Mouse (Mus musculus) hindbrain, embryonic 13.5 days (tissue): ENCODE results near the gene Dhx8. TPM values are rescaled to one million over a fixed set of nuclear protein-coding genes. Genes with fewer than 3 reads are reported as not detected.

Experiments used
- ATAC-seq: fragments of 200-750 bp; cut with Nextera tagmentation; 2 replicates; pipeline ENCODE4 v1.8.0; 2017; ENCODE audit warnings: moderate TSS enrichment; ENCODE audit not compliant: low FRiP score
- H3K27ac ChIP-seq: fragments of 300-500 bp; sonication (generic); 2 replicates; pipeline ENCODE4 v1.5.1; 2015; ENCODE audit warnings: inconsistent platforms, mild to moderate bottlenecking, moderate library complexity
- H3K27me3 ChIP-seq: fragments of 300-500 bp; sonication (generic); 2 replicates; pipeline ENCODE4 v1.6.1; 2015; ENCODE audit warnings: mild to moderate bottlenecking, inconsistent platforms
- H3K36me3 ChIP-seq: fragments of 300-500 bp; sonication (generic); 2 replicates; pipeline ENCODE4 v1.6.1; 2015; ENCODE audit warnings: mild to moderate bottlenecking, inconsistent platforms
- H3K4me1 ChIP-seq: fragments of 300-500 bp; sonication (generic); replicated peaks from 2 replicates; pipeline ENCODE4 v1.6.1; 2015; ENCODE audit warnings: inconsistent platforms
- H3K4me2 ChIP-seq: fragments of 300-500 bp; sonication (generic); 2 replicates; pipeline ENCODE4 v1.6.1; 2015; ENCODE audit warnings: inconsistent platforms, mild to moderate bottlenecking, moderate library complexity
- H3K4me3 ChIP-seq: fragments of 300-500 bp; sonication (generic); 2 replicates; pipeline ENCODE4 v1.5.1; 2015; ENCODE audit warnings: mild to moderate bottlenecking, inconsistent platforms
- H3K9ac ChIP-seq: fragments of 300-500 bp; sonication (generic); 2 replicates; pipeline ENCODE4 v1.6.1; 2015; ENCODE audit warnings: mild to moderate bottlenecking, inconsistent platforms
- H3K9me3 ChIP-seq: fragments of 300-500 bp; sonication (generic); 2 replicates; pipeline ENCODE4 v1.6.1; 2016; ENCODE audit warnings: inconsistent platforms
- WGBS: fragments of 180-500 bp; shearing (Covaris S2); methylation state at CpG from one replicate; pipeline ENCODE4 v1.1.7; 2015; 5-methylcytosine and 5-hydroxymethylcytosine counted together
- polyA plus RNA-seq: library from polyadenylated mRNA; unstranded; fragments of >200 nt; fragmentation: Nextera tagmentation; extraction: Ambion mirVana; gene quantifications from 2 replicates; pipeline ENCODE4 v1.2.1, GENCODE M21; 2015

The Dhx8 gene
- polyA plus RNA-seq, result 35.1 and 39.7 TPM in 2 replicates

GRCm38 (mm10) chr11:101732518-101733440, at the start of gene Dhx8:
Dhx8 (plus strand) TSS chr11:101732919.
- ATAC-seq, result peak; percentile 98

GRCm38 (mm10) chr11:101687351-101688301, 45.1 kb upstream of the Dhx8 start:
- Histone ChIP-seq H3K4me1 (peaks cover 31% of the 10 kb centered on the region), H3K9me3 (no peaks in the 10 kb centered on the region), H3K36me3 (no peaks in the 10 kb centered on the region), H3K9ac (no peak overlapping the region), H3K4me3 (no peak overlapping the region), H3K27ac (peak overlapping the region; percentile 66), H3K27me3 (no peaks in the 10 kb centered on the region), H3K4me2 (0 out of 2 replicates have a peak overlapping the region, but pooled peaks have one; percentile 10)
- ATAC-seq, result no peak
- WGBS, result 61% methylated on average over 13 of the region's 13 CpGs

More at GRCm38 (mm10) chr11:101732518-101733440, at the start of gene Dhx8:
- Histone ChIP-seq H3K27me3 (no peaks in the 10 kb centered on the region), H3K9ac (peak within 1 kb of the TSS; percentile 91), H3K36me3 (peaks cover 29% of the 10 kb centered on the region), H3K4me3 (peak within 1 kb of the TSS; percentile 64), H3K4me1 (peaks cover 12% of the 10 kb centered on the region), H3K27ac (peak within 1 kb of the TSS; percentile 77), H3K9me3 (no peaks in the 10 kb centered on the region), H3K4me2 (peak within 1 kb of the TSS; percentile 86)
- under 1% methylated on average over 51 of the region's 51 CpGs for WGBS

- no peak for ATAC-seq
- no peaks in the 10 kb centered on the region for H3K36me3 ChIP-seq
- H3K4me3 ChIP-seq, result no peak overlapping the region
- no peaks in the 10 kb centered on the region for H3K27me3 ChIP-seq
- peaks cover 31% of the 10 kb centered on the region for H3K4me1 ChIP-seq
- no peak overlapping the region for H3K9ac ChIP-seq
- H3K4me2 ChIP-seq, result no peak overlapping the region
- H3K27ac ChIP-seq, result peak overlapping the region; percentile 49; the same call in 1 of the 2 replicates
- H3K9me3 ChIP-seq, result no peaks in the 10 kb centered on the region
- 32% methylated on average over 10 of the region's 10 CpGs for WGBS
Measured at GRCm38 (mm10) chr11:101689701-101690113, 43.0 kb upstream of the Dhx8 start.

- Histone ChIP-seq H3K27ac (no peak overlapping the region), H3K4me1 (peaks cover 35% of the 10 kb centered on the region), H3K4me3 (no peak overlapping the region), H3K4me2 (no peak overlapping the region), H3K9me3 (no peaks in the 10 kb centered on the region), H3K27me3 (no peaks in the 10 kb centered on the region), H3K36me3 (no peaks in the 10 kb centered on the region), H3K9ac (no peak overlapping the region)
- ATAC-seq, result no peak
- WGBS, result 63% methylated on average over 5 of the region's 5 CpGs
Measured at GRCm38 (mm10) chr11:101690326-101690725, 42.4 kb upstream of the Dhx8 start.

- Histone ChIP-seq H3K27ac (peak overlapping the region; percentile 90), H3K9me3 (peaks cover 3% of the 10 kb centered on the region; the same call in 1 of the 2 replicates), H3K9ac (peak overlapping the region; percentile 60), H3K4me2 (peak overlapping the region; percentile 56), H3K4me1 (peaks cover 34% of the 10 kb centered on the region), H3K4me3 (peak overlapping the region; percentile 30), H3K36me3 (no peaks in the 10 kb centered on the region), H3K27me3 (no peaks in the 10 kb centered on the region)
- peak; percentile 66; the same call in 1 of the 2 replicates for ATAC-seq
- under 1% methylated on average over 20 of the region's 20 CpGs for WGBS
Measured at GRCm38 (mm10) chr11:101695906-101696661, 36.6 kb upstream of the Dhx8 start.

GRCm38 (mm10) chr11:101697156-101697861, 35.4 kb upstream of the Dhx8 start:
- Histone ChIP-seq H3K4me1 (peaks cover 34% of the 10 kb centered on the region), H3K4me2 (no peak overlapping the region), H3K27me3 (no peaks in the 10 kb centered on the region), H3K4me3 (no peak overlapping the region), H3K27ac (peak overlapping the region; percentile 90), H3K9me3 (peaks cover 3% of the 10 kb centered on the region; the same call in 1 of the 2 replicates), H3K36me3 (no peaks in the 10 kb centered on the region), H3K9ac (no peak overlapping the region; the same call in 1 of the 2 replicates)
- 90% methylated on average over 9 of the region's 9 CpGs for WGBS
- ATAC-seq, result no peak

GRCm38 (mm10) chr11:101698114-101698513, 34.6 kb upstream of the Dhx8 start:
- Histone ChIP-seq H3K4me3 (no peak overlapping the region), H3K9ac (no peak overlapping the region), H3K27me3 (no peaks in the 10 kb centered on the region), H3K27ac (no peak overlapping the region), H3K9me3 (peaks cover 3% of the 10 kb centered on the region; the same call in 1 of the 2 replicates), H3K4me2 (no peak overlapping the region), H3K4me1 (peaks cover 34% of the 10 kb centered on the region), H3K36me3 (no peaks in the 10 kb centered on the region)
- no peak for ATAC-seq

- Histone ChIP-seq H3K9me3 (peaks cover 3% of the 10 kb centered on the region; the same call in 1 of the 2 replicates), H3K9ac (no peak overlapping the region), H3K4me1 (peaks cover 44% of the 10 kb centered on the region), H3K27me3 (no peaks in the 10 kb centered on the region), H3K27ac (no peak overlapping the region), H3K4me3 (no peak overlapping the region), H3K4me2 (no peak overlapping the region), H3K36me3 (no peaks in the 10 kb centered on the region)
- 92% methylated on average over 1 of the region's 1 CpGs for WGBS
- no peak for ATAC-seq
Measured at GRCm38 (mm10) chr11:101699556-101699955, 33.2 kb upstream of the Dhx8 start.

- 65% methylated on average over 7 of the region's 7 CpGs for WGBS
- ATAC-seq, result no peak
- no peak overlapping the region for H3K27ac ChIP-seq
Measured at GRCm38 (mm10) chr11:101699991-101700390, 32.7 kb upstream of the Dhx8 start.

GRCm38 (mm10) chr11:101700446-101700845, 32.3 kb upstream of the Dhx8 start:
- H3K4me3 ChIP-seq, result no peak overlapping the region
- H3K4me1 ChIP-seq, result peaks cover 39% of the 10 kb centered on the region
- H3K4me2 ChIP-seq, result no peak overlapping the region
- no peak for ATAC-seq
- peaks cover 3% of the 10 kb centered on the region; the same call in 1 of the 2 replicates for H3K9me3 ChIP-seq
- 47% methylated on average over 12 of the region's 12 CpGs for WGBS
- H3K9ac ChIP-seq, result no peak overlapping the region
- H3K27ac ChIP-seq, result no peak overlapping the region
- H3K36me3 ChIP-seq, result no peaks in the 10 kb centered on the region
- no peaks in the 10 kb centered on the region for H3K27me3 ChIP-seq

More at GRCm38 (mm10) chr11:101699991-101700390, 32.7 kb upstream of the Dhx8 start:
- H3K9me3 ChIP-seq, result peaks cover 3% of the 10 kb centered on the region; the same call in 1 of the 2 replicates
- H3K4me1 ChIP-seq, result peaks cover 43% of the 10 kb centered on the region
- no peaks in the 10 kb centered on the region for H3K36me3 ChIP-seq
- H3K4me2 ChIP-seq, result no peak overlapping the region
- H3K27me3 ChIP-seq, result no peaks in the 10 kb centered on the region
- H3K9ac ChIP-seq, result no peak overlapping the region
- no peak overlapping the region for H3K4me3 ChIP-seq

- no peak overlapping the region for H3K4me3 ChIP-seq
- 33% methylated on average over 5 of the region's 5 CpGs for WGBS
- H3K9ac ChIP-seq, result no peak overlapping the region
- H3K9me3 ChIP-seq, result no peaks in the 10 kb centered on the region
- no peak for ATAC-seq
- H3K27me3 ChIP-seq, result no peaks in the 10 kb centered on the region
- H3K4me2 ChIP-seq, result no peak overlapping the region
- H3K27ac ChIP-seq, result peak overlapping the region; percentile 70
- H3K36me3 ChIP-seq, result no peaks in the 10 kb centered on the region
- peaks cover 24% of the 10 kb centered on the region for H3K4me1 ChIP-seq
Measured at GRCm38 (mm10) chr11:101704081-101704480, 28.6 kb upstream of the Dhx8 start.
